Mouse (Mus musculus) forebrain, embryonic 12.5 days (tissue): ENCODE results near the gene Plekha7. TPM values are rescaled to one million over a fixed set of nuclear protein-coding genes. Genes with fewer than 3 reads are reported as not detected.

Source experiments
- ATAC-seq: fragments of 200-750 bp; cut with Nextera tagmentation; 2 replicates; pipeline ENCODE4 v1.8.0; 2017; ENCODE audit warnings: moderate TSS enrichment; ENCODE audit not compliant: low FRiP score
- H3K27ac ChIP-seq: fragments of 300-500 bp; sonication (generic); 2 replicates; pipeline ENCODE4 v1.5.1; 2016; ENCODE audit warnings: mild to moderate bottlenecking
- H3K27me3 ChIP-seq: fragments of 300-500 bp; sonication (generic); 2 replicates; pipeline ENCODE4 v1.6.1; 2016; ENCODE audit warnings: mild to moderate bottlenecking
- H3K36me3 ChIP-seq: fragments of 300-500 bp; sonication (generic); replicated peaks from 2 replicates; pipeline ENCODE4 v1.6.1; 2016; ENCODE audit warnings: mild to moderate bottlenecking
- H3K4me1 ChIP-seq: fragments of 300-500 bp; sonication (generic); 2 replicates; pipeline ENCODE4 v1.6.1; 2016
- H3K4me2 ChIP-seq: fragments of 300-500 bp; sonication (generic); 2 replicates; pipeline ENCODE4 v1.6.1; 2016; ENCODE audit warnings: mild to moderate bottlenecking, moderate library complexity
- H3K4me3 ChIP-seq: fragments of 300-500 bp; sonication (generic); replicated peaks from 2 replicates; pipeline ENCODE4 v1.5.1; 2016; ENCODE audit warnings: mild to moderate bottlenecking
- H3K9ac ChIP-seq: fragments of 300-500 bp; sonication (generic); 2 replicates; pipeline ENCODE4 v1.6.1; 2016; ENCODE audit warnings: mild to moderate bottlenecking
- H3K9me3 ChIP-seq: fragments of 300-500 bp; sonication (generic); 2 replicates; pipeline ENCODE4 v1.6.1; 2016
- WGBS: fragments of 180-500 bp; shearing (Covaris S2); methylation state at CpG from one replicate; pipeline ENCODE4 v1.1.7; 2016; 5-methylcytosine and 5-hydroxymethylcytosine counted together
- polyA plus RNA-seq: library from polyadenylated mRNA; unstranded; fragments of >200 nt; fragmentation: Nextera tagmentation; extraction: Ambion mirVana; gene quantifications from 2 replicates; pipeline ENCODE4 v1.2.1, GENCODE M21; 2016

Plekha7 gene
- polyA plus RNA-seq, 1 experiment from 2014 or later: 20.8 TPM

- Histone ChIP-seq H3K4me2 (no peak overlapping the region), H3K9ac (no peak overlapping the region), H3K4me3 (no peak overlapping the region), H3K27me3 (no peaks in the 10 kb centered on the region), H3K4me1 (peaks cover 55% of the 10 kb centered on the region), H3K9me3 (no peaks in the 10 kb centered on the region), H3K27ac (no peak overlapping the region), H3K36me3 (no peaks in the 10 kb centered on the region)
- ATAC-seq: no peak
- 59% methylated on average over 11 of the region's 11 CpGs for WGBS
Measured at GRCm38 (mm10) chr7:116286611-116287355, 21.4 kb downstream of the Plekha7 start.

DNA sequence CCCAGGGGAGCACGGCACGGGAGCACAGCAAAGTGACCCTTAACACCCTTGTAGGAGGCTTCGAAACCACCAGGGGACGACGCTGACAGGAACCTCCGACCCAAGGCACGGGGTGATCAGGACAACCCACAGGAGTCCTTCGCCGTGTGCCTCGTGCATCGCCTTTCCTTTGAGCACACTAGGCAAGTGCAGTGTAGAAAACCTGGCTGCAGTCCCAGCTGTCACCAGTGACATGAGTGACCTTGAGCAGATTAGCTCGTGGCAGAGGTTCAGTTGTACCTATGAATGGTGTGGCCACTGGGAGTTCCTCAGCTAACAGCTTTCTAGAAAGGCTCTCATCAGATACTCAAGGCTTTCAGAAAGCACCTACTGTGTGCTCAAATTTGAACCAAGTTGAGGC is 22.0 kb downstream of the Plekha7 start:
- no peaks in the 10 kb centered on the region for H3K9me3 ChIP-seq
- WGBS: 75% methylated on average over 12 of the region's 12 CpGs
- H3K4me1 ChIP-seq: peaks cover 62% of the 10 kb centered on the region
- ATAC-seq: no peak
- H3K4me2 ChIP-seq: no peak overlapping the region
- no peaks in the 10 kb centered on the region for H3K27me3 ChIP-seq
- no peaks in the 10 kb centered on the region for H3K36me3 ChIP-seq
- H3K9ac ChIP-seq: no peak overlapping the region
- no peak overlapping the region for H3K27ac ChIP-seq
- H3K4me3 ChIP-seq: no peak overlapping the region

DNA sequence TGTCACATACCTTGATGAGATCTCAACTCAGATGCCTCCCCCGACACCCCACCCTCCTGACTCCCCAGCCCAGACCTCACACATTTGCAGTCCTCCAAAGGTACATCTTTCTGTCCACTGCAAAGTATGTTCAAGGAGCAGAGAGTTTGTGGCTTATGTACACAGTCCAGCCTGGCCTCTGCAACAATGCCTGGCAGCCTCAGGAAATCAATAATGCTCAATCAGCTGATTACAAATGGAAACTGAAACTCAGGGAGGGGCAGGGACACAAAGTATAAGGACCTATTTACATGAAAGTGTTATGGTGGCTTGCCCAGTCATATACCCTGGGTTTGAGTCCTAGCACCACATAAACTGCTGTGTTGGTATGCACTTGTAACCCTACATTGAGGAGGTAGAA is 23.0 kb downstream of the Plekha7 start:
- ATAC-seq: no peak
- Histone ChIP-seq H3K4me3 (no peak overlapping the region), H3K4me1 (peaks cover 71% of the 10 kb centered on the region), H3K9me3 (no peaks in the 10 kb centered on the region), H3K27ac (no peak overlapping the region), H3K36me3 (no peaks in the 10 kb centered on the region), H3K4me2 (no peak overlapping the region), H3K27me3 (no peaks in the 10 kb centered on the region), H3K9ac (no peak overlapping the region)
- WGBS: 85% methylated on average over 1 of the region's 1 CpGs

DNA sequence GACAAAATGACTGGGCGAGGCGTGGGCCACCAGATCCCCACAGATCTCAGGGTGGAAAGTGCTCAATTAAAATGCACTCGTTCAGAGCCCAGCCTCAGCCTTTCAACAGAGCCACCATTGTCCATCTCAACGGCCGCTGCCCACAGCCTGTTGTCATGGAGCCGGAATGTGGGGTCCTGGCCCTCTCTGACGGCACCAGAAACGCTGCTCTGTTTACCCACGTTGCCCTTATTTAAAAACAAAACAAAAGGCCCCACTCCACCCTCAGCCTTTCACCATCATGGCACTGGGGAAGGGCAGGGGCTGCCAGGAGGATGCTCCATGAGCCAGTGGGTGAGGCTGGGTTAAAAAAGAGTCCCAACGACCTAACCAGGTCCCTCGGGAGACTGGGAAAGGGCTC is 25.4 kb downstream of the Plekha7 start:
- Histone ChIP-seq H3K4me1 (peaks cover 93% of the 10 kb centered on the region), H3K27ac (peak overlapping the region; percentile 84), H3K27me3 (no peaks in the 10 kb centered on the region), H3K9me3 (no peaks in the 10 kb centered on the region), H3K36me3 (no peaks in the 10 kb centered on the region), H3K4me2 (peak overlapping the region; percentile 21; the same call in 1 of the 2 replicates), H3K4me3 (no peak overlapping the region), H3K9ac (no peak overlapping the region; the same call in 1 of the 2 replicates)
- 6% methylated on average over 11 of the region's 11 CpGs for WGBS
- ATAC-seq: peak; percentile 81

- H3K9ac ChIP-seq: no peak overlapping the region
- peak; percentile 70 for ATAC-seq
- H3K4me3 ChIP-seq: no peak overlapping the region
- H3K36me3 ChIP-seq: no peaks in the 10 kb centered on the region
- H3K27ac ChIP-seq: 0 out of 2 replicates have a peak overlapping the region, but pooled peaks have one; percentile 56
- H3K4me2 ChIP-seq: peak overlapping the region; percentile 1; the same call in 1 of the 2 replicates
- 27% methylated on average over 5 of the region's 5 CpGs for WGBS
- H3K4me1 ChIP-seq: peaks cover 70% of the 10 kb centered on the region
- H3K9me3 ChIP-seq: no peaks in the 10 kb centered on the region
- no peaks in the 10 kb centered on the region for H3K27me3 ChIP-seq
Measured at GRCm38 (mm10) chr7:116280126-116280525, 28.1 kb downstream of the Plekha7 start.

DNA sequence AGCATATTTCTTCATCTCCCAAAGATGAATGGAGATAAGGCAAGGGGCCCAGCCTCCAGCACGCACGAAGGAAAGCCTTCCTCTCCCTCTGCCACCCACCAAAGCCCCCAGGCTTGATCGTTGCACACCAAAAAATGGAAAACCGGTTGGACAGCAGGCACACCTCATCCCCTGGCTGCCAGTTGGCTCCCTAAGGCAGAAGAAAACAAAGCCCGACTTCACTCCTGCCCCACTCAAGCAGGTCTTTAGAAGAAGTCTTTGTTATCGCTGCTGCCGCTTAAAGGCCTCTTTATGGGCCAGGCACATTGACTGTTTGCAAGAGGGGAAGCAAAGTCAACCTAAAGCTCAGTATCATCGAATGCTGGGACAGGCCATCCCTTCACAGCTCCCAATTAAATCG is 29.9 kb downstream of the Plekha7 start:
- no peaks in the 10 kb centered on the region for H3K36me3 ChIP-seq
- H3K27me3 ChIP-seq: no peaks in the 10 kb centered on the region
- H3K4me3 ChIP-seq: no peak overlapping the region
- H3K4me1 ChIP-seq: peaks cover 52% of the 10 kb centered on the region
- H3K4me2 ChIP-seq: no peak overlapping the region
- no peak overlapping the region for H3K27ac ChIP-seq
- 10% methylated on average over 9 of the region's 9 CpGs for WGBS
- no peak overlapping the region for H3K9ac ChIP-seq
- no peak for ATAC-seq
- H3K9me3 ChIP-seq: no peaks in the 10 kb centered on the region

- Histone ChIP-seq H3K9me3 (peaks cover 3% of the 10 kb centered on the region), H3K9ac (no peak overlapping the region), H3K4me1 (peaks cover 33% of the 10 kb centered on the region), H3K4me2 (no peak overlapping the region), H3K4me3 (no peak overlapping the region), H3K27me3 (no peaks in the 10 kb centered on the region), H3K27ac (no peak overlapping the region), H3K36me3 (no peaks in the 10 kb centered on the region)
- ATAC-seq: no peak
Measured at GRCm38 (mm10) chr7:116276315-116276714, 31.9 kb downstream of the Plekha7 start.

DNA sequence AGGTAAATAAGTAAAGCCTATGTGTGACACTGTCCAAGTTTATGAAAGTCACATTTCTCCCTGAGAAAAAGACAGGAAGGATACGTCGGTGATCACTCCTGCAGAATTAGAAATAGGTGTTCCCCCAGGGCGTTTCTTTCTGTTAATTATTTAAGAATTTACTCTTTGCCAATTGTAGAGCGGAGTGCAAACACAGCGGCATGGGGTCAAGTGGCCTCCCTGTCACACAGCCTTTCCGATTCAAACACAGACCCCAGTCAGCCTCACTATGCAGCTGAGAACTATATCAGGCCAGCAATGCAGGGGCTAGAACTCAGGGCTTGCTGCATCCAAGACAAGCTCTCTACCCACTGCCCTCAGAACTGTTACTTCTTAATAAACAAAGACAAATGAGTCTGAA is 35.1 kb downstream of the Plekha7 start:
- Histone ChIP-seq H3K4me2 (no peak overlapping the region), H3K4me3 (no peak overlapping the region), H3K36me3 (no peaks in the 10 kb centered on the region), H3K27ac (no peak overlapping the region), H3K9me3 (peaks cover 3% of the 10 kb centered on the region), H3K27me3 (no peaks in the 10 kb centered on the region), H3K9ac (no peak overlapping the region), H3K4me1 (peaks cover 21% of the 10 kb centered on the region)
- 94% methylated on average over 6 of the region's 6 CpGs for WGBS
- ATAC-seq: no peak

DNA sequence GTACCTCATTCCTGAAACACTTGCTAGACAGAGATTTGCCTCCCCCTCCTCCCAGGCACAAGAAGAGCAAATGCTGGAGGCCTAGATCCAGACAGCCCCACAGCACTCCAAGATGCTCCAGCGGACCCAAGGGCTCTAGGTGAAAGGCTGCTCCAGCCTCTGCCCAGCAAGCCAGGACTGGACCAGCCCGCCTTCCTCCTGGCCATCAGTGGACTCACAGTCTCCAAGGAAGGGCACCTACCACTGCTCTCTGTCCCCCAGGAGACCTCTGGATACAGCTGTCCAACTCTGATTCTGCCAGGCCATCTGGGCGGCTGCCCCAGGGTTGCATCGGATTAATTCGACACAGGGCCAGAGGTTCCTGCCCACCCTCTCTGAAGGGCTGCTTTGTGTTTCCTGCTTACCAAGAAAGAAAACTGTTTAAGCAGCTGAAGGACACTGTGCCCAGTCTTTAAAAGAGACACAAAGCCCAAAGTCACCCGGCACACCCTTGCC is 38.6 kb downstream of the Plekha7 start:
- Histone ChIP-seq H3K9ac (no peak overlapping the region), H3K27me3 (no peaks in the 10 kb centered on the region), H3K4me3 (no peak overlapping the region), H3K4me1 (peaks cover 33% of the 10 kb centered on the region), H3K27ac (no peak overlapping the region), H3K4me2 (no peak overlapping the region), H3K9me3 (peaks cover 3% of the 10 kb centered on the region), H3K36me3 (no peaks in the 10 kb centered on the region)
- WGBS: 59% methylated on average over 6 of the region's 6 CpGs
- no peak for ATAC-seq

DNA sequence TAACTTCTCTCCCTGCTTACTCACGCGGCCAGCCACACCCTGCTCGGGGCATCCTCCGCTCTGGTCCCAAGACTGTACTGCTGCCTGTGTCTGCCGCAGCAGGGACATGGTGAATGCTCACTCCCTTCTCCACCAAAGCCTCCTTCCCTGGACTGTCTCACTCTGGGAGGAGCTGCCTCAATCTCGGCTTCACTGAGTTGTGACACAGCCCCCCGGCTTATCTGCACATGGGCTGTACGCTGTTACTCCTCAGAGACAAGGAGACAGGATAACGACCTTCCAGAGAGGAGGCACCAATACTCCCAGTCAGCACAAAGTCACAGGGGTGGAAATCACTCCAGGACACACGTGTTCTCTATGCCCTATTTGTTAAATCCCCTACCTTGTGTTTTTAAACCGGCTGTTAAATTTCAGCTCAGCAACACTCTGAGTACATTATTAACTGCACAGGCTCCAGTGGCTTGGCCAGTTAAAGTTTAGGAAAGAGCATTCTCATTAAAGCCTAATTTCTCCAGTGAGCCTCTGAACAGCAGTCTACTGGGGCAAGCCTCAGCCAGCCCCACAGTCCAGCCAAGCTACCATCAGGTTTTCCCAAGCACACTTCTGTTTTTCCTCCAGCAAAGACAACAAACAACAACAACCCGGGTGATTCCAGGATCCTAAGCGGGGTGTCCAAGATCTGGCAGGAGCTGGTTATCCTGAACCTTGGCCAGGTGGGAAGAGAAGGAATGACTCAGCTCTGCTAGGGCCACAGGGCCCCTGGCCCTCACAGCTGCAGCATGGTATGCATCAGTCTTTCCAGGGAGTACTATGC is 39.9 kb downstream of the Plekha7 start:
- ATAC-seq: no peak
- no peaks in the 10 kb centered on the region for H3K36me3 ChIP-seq
- H3K9ac ChIP-seq: no peak overlapping the region
- no peak overlapping the region for H3K4me2 ChIP-seq
- H3K27me3 ChIP-seq: no peaks in the 10 kb centered on the region
- peaks cover 45% of the 10 kb centered on the region for H3K4me1 ChIP-seq
- H3K27ac ChIP-seq: no peak overlapping the region
- 64% methylated on average over 13 of the region's 13 CpGs for WGBS
- H3K4me3 ChIP-seq: no peak overlapping the region
- peaks cover 3% of the 10 kb centered on the region for H3K9me3 ChIP-seq

- H3K27ac ChIP-seq: peak overlapping the region; percentile 48; the same call in 1 of the 2 replicates
- ATAC-seq: no peak
- H3K9ac ChIP-seq: no peak overlapping the region
- no peaks in the 10 kb centered on the region for H3K27me3 ChIP-seq
- whole genome bisulfite sequencing: 41% methylated on average over 7 of the region's 7 CpGs
- no peaks in the 10 kb centered on the region for H3K9me3 ChIP-seq
- H3K36me3 ChIP-seq: no peaks in the 10 kb centered on the region
- no peak overlapping the region for H3K4me2 ChIP-seq
- no peak overlapping the region for H3K4me3 ChIP-seq
- H3K4me1 ChIP-seq: peaks cover 46% of the 10 kb centered on the region
Measured at GRCm38 (mm10) chr7:116263281-116263680, 44.9 kb downstream of the Plekha7 start.

DNA sequence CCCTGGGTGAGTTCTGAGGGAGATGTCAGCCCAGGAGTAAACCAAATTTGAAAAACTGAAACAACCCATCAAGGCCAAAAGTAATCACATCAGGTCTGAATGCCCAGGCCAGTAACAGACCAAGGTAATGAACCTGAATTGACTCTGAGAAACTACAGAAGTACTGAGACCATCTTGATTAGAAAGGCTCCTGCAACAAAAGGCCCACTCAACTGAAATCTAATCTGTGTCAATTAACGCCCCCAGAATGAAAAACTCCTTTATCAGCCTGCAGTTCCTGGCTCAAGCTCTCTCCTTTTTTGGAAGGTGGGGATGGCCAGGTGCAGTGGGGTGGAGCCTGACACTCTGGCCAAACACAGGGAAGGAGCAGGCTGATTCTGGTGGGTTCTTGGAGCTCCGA is 45.7 kb downstream of the Plekha7 start:
- Histone ChIP-seq H3K4me2 (peak overlapping the region; percentile 1; the same call in 1 of the 2 replicates), H3K4me3 (no peak overlapping the region), H3K9ac (no peak overlapping the region), H3K4me1 (peaks cover 42% of the 10 kb centered on the region), H3K27ac (peak overlapping the region; percentile 48), H3K9me3 (no peaks in the 10 kb centered on the region), H3K27me3 (no peaks in the 10 kb centered on the region), H3K36me3 (no peaks in the 10 kb centered on the region)
- peak; percentile 36; the same call in 1 of the 2 replicates for ATAC-seq
- 6% methylated on average over 2 of the region's 2 CpGs for WGBS
